Mouse (Mus musculus): ENCODE results near the gene Megf8.

Megf8 gene

GRCm38 (mm10) chr7:25316532-25317445 lies at the start of gene Megf8:
Gene Megf8, plus strand, starts transcription at chr7:25317164.
- DNase-seq (ENCODE audit: low read depth, low spot score), result peak; percentile 92

- peak; percentile 96 for DNase-seq (ENCODE audit: low read depth, low spot score)
Observed at GRCm38 (mm10) chr7:25267301-25267750, 49.6 kb upstream of the Megf8 start, which contains the start of gene Cic. Gene Cic, plus strand, starts transcription at chr7:25267704.

- peak; percentile 98 for DNase-seq (ENCODE audit: low read depth, low spot score)
Observed at GRCm38 (mm10) chr7:25267751-25268463, 49.1 kb upstream of the Megf8 start.

- DNase-seq (ENCODE audit: low read depth, low spot score), result no peak
Observed at GRCm38 (mm10) chr7:25268588-25268987, 48.4 kb upstream of the Megf8 start.

- DNase-seq (ENCODE audit: low read depth, low spot score), result no peak
Observed at GRCm38 (mm10) chr7:25269029-25269428, 47.9 kb upstream of the Megf8 start.

GRCm38 (mm10) chr7:25269545-25270271 lies 47.3 kb upstream of the Megf8 start:
- DNase-seq (ENCODE audit: low read depth, low spot score), result no peak

GRCm38 (mm10) chr7:25270652-25271633 lies 46.0 kb upstream of the Megf8 start:
- DNase-seq (ENCODE audit: low read depth, low spot score), result no peak

- DNase-seq (ENCODE audit: low read depth, low spot score), result no peak
Observed at GRCm38 (mm10) chr7:25271651-25272444, 45.1 kb upstream of the Megf8 start.

GRCm38 (mm10) chr7:25272445-25273258 lies 44.3 kb upstream of the Megf8 start:
- no peak for DNase-seq (ENCODE audit: low read depth, low spot score)

- DNase-seq (ENCODE audit: low read depth, low spot score), result no peak
Observed at GRCm38 (mm10) chr7:25273259-25274241, 43.4 kb upstream of the Megf8 start.

- DNase-seq (ENCODE audit: low read depth, low spot score), result no peak
Observed at GRCm38 (mm10) chr7:25274571-25274970, 42.4 kb upstream of the Megf8 start.

- no peak for DNase-seq (ENCODE audit: low read depth, low spot score)
Observed at GRCm38 (mm10) chr7:25274996-25275395, 42.0 kb upstream of the Megf8 start.

- DNase-seq (ENCODE audit: low read depth, low spot score), result no peak
Observed at GRCm38 (mm10) chr7:25275555-25276298, 41.2 kb upstream of the Megf8 start.

- no peak for DNase-seq (ENCODE audit: low read depth, low spot score)
Observed at GRCm38 (mm10) chr7:25277405-25277804, 39.6 kb upstream of the Megf8 start.

GRCm38 (mm10) chr7:25277998-25278340 lies 39.0 kb upstream of the Megf8 start:
- DNase-seq (ENCODE audit: low read depth, low spot score), result no peak

- DNase-seq (ENCODE audit: low read depth, low spot score), result no peak
Observed at GRCm38 (mm10) chr7:25278341-25279075, 38.5 kb upstream of the Megf8 start.
